Comparison of ENCODE assay signal across 10 mouse cellular contexts in the genomic region with DNA sequence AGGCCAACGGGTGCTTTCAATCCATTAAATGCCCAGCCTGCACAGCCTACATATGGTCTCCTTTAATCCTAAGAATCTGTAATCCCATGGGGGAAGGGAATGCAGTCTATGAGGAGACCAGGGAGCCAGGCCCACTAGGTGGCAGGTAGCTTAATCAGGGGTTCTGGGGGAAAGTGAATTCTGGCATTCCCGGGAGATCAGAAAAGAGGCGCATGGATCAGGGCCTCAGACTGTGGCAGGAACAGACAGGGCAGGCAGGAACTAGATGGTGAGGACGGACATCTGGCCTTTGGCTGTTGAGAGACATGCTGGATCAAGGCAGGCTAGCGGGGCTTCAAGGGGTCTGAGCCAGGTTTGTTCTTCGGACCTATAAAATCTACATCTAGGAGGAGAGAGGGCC. TPM values are rescaled to one million over a fixed set of nuclear protein-coding genes. Genes with fewer than 3 reads are reported as not detected.
DNase-seq lines count a peak whose midpoint lies in the region; ATAC-seq and TF ChIP-seq lines count a peak whose summit lies in the region.
"Had no signal": no experiment of that assay in that cellular context is flagged by ENCODE, and none has a peak within 500 bp of the region (broad histone marks: within the 10 kb centered on the region; RNA-seq: fewer than 3 reads in every experiment).

No protein-coding gene starts in this region.

- no peak for ATAC-seq in stomach, embryonic 14.5 days (ENCODE audit: insufficient number of reproducible peaks, insufficient read depth, low FRiP score, low read depth)
- ATAC-seq in stomach, postnatal 0 days (ENCODE audit: low FRiP score, low TSS enrichment), result no peak
- ATAC-seq in limb, embryonic 15.5 days (ENCODE audit: insufficient number of reproducible peaks, low FRiP score, low TSS enrichment, low read depth), result no peak
- ATAC-seq in stomach, embryonic 16.5 days (ENCODE audit: insufficient read depth, low FRiP score), result no peak

- no peaks in the 10 kb centered on the region for H3K9me3 ChIP-seq in stomach, embryonic 14.5 days (ENCODE audit: control insufficient read depth, low read depth, low read length)
- no peaks in the 10 kb centered on the region for H3K9me3 ChIP-seq in stomach, postnatal 0 days (ENCODE audit: control insufficient read depth, low read length)
- H3K9me3 ChIP-seq in limb, embryonic 15.5 days, result no peaks in the 10 kb centered on the region
- H3K9me3 ChIP-seq in stomach, embryonic 16.5 days (replicated peaks; ENCODE audit: control insufficient read depth, low read length), result no peaks in the 10 kb centered on the region

- WGBS in stomach, embryonic 14.5 days, result 72% methylated on average over 6 of the region's 6 CpGs
- 82% methylated on average over 6 of the region's 6 CpGs for WGBS in stomach, postnatal 0 days
- 72% methylated on average over 6 of the region's 6 CpGs for WGBS in limb, embryonic 15.5 days
- WGBS in stomach, embryonic 16.5 days, result 83% methylated on average over 6 of the region's 6 CpGs

- no peak for TF ChIP-seq EP300 in stomach, postnatal 0 days (optimal IDR thresholded peaks at IDR 0.05)

- intact Hi-C loops in left cerebral cortex, postnatal 36 days (cut with DNase I), result loop anchor here (2.0 kb wide), 1 partner anchor 129 kb away; the partner anchor contains the start of gene Pold4

- DNase-seq in cerebellum, postnatal 25 days, result peak; percentile 49 to 60
- no peak for DNase-seq in cerebellum, adult 8-10 months
- DNase-seq in stomach, postnatal 0 days (ENCODE audit: low spot score), result no peak
- DNase-seq in left cerebral cortex, postnatal 36 days (ENCODE audit: low spot score in 2 of 2), result no peak
- DNase-seq in adrenal gland, postnatal 14 days, result no peak

- H3K4me3 ChIP-seq in stomach, embryonic 14.5 days (ENCODE audit: low read depth, low read length), result no peak overlapping the region
- no peak overlapping the region for H3K4me3 ChIP-seq in stomach, postnatal 0 days (ENCODE audit: low read depth, low read length)
- H3K4me3 ChIP-seq in limb, embryonic 15.5 days, result peak overlapping the region; percentile 43; the same call in 1 of the 2 replicates
- no peak overlapping the region for H3K4me3 ChIP-seq in stomach, embryonic 16.5 days (replicated peaks; ENCODE audit: low read length)

- peaks cover 11% of the 10 kb centered on the region; the same call in 1 of the 2 replicates for H3K27me3 ChIP-seq in stomach, embryonic 14.5 days (ENCODE audit: control insufficient read depth, insufficient read depth, low read length)
- no peaks in the 10 kb centered on the region for H3K27me3 ChIP-seq in stomach, postnatal 0 days (ENCODE audit: control insufficient read depth, insufficient read depth, low read length)
- H3K27me3 ChIP-seq in limb, embryonic 15.5 days, result peaks cover 36% of the 10 kb centered on the region
- 0 out of 2 replicates have a peak, but pooled peaks cover 4% of the 10 kb centered on the region for H3K27me3 ChIP-seq in stomach, embryonic 16.5 days (ENCODE audit: control insufficient read depth, insufficient read depth, low read length)

- no peaks in the 10 kb centered on the region for H3K36me3 ChIP-seq in stomach, embryonic 14.5 days (ENCODE audit: control insufficient read depth, insufficient read depth, low read length)
- H3K36me3 ChIP-seq in stomach, postnatal 0 days (ENCODE audit: control insufficient read depth, insufficient read depth, low read length), result no peaks in the 10 kb centered on the region; the same call in 1 of the 2 replicates
- no peaks in the 10 kb centered on the region for H3K36me3 ChIP-seq in limb, embryonic 15.5 days
- no peaks in the 10 kb centered on the region for H3K36me3 ChIP-seq in stomach, embryonic 16.5 days (ENCODE audit: control insufficient read depth, insufficient read depth, low read length)

- H3K9ac ChIP-seq in stomach, embryonic 14.5 days (replicated peaks; ENCODE audit: low read depth, low read length), result no peak overlapping the region
- H3K9ac ChIP-seq in stomach, postnatal 0 days (ENCODE audit: low read length), result no peak overlapping the region
- H3K9ac ChIP-seq in limb, embryonic 15.5 days, result no peak overlapping the region
- no peak overlapping the region for H3K9ac ChIP-seq in stomach, embryonic 16.5 days (ENCODE audit: low read length)

- H3K4me2 ChIP-seq in stomach, embryonic 14.5 days (replicated peaks; ENCODE audit: low read depth, low read length), result peak overlapping the region; percentile 91; the same call in 1 of the 2 replicates
- no peak overlapping the region for H3K4me2 ChIP-seq in stomach, postnatal 0 days (replicated peaks; ENCODE audit: low read depth)
- H3K4me2 ChIP-seq in limb, embryonic 15.5 days, result no peak overlapping the region
- peak overlapping the region; percentile 86; the same call in 1 of the 2 replicates for H3K4me2 ChIP-seq in stomach, embryonic 16.5 days (ENCODE audit: low read depth, low read length)

- no peak overlapping the region for H3K27ac ChIP-seq in stomach, embryonic 14.5 days (ENCODE audit: low read length)
- H3K27ac ChIP-seq in stomach, postnatal 0 days (replicated peaks), result no peak overlapping the region
- H3K27ac ChIP-seq in limb, embryonic 15.5 days, result no peak overlapping the region
- no peak overlapping the region for H3K27ac ChIP-seq in stomach, embryonic 16.5 days (ENCODE audit: low read length)

- TF ChIP-seq CTCF in stomach, postnatal 0 days (IDR thresholded peaks at IDR 0.05; ENCODE audit: low read depth), result no peak

- peaks cover 21% of the 10 kb centered on the region; the same call in 1 of the 2 replicates for H3K4me1 ChIP-seq in stomach, embryonic 14.5 days (ENCODE audit: control insufficient read depth, insufficient read depth, low read length)
- peaks cover 15% of the 10 kb centered on the region for H3K4me1 ChIP-seq in stomach, postnatal 0 days (replicated peaks; ENCODE audit: control insufficient read depth, insufficient read depth)
- H3K4me1 ChIP-seq in limb, embryonic 15.5 days, result peaks cover 47% of the 10 kb centered on the region
- peaks cover 38% of the 10 kb centered on the region for H3K4me1 ChIP-seq in stomach, embryonic 16.5 days (ENCODE audit: control insufficient read depth, insufficient read depth, low read length)

RNA-seq across cellular contexts. Expression of gene Pitpnm1, which starts 1.7 kb away (rescaled TPM):
- polyA plus RNA-seq in stomach, embryonic 14.5 days (2014; fragmentation: Nextera tagmentation; extraction: Ambion mirVana), result 9.2 and 10.8 TPM in 2 replicates
- 8.3 and 11.2 TPM in 2 replicates for polyA plus RNA-seq in stomach, postnatal 0 days (2015; fragmentation: Nextera tagmentation; extraction: Ambion mirVana)
- polyA plus RNA-seq in limb, embryonic 15.5 days (2015; fragmentation: Nextera tagmentation; extraction: Ambion mirVana), result 5.6 and 6.2 TPM in 2 replicates
- polyA plus RNA-seq in stomach, embryonic 16.5 days (2015; fragmentation: Nextera tagmentation; extraction: Ambion mirVana), result 13.8 and 14.9 TPM in 2 replicates
- 100 to 1,000 TPM; 202 to 203 TPM for total RNA-seq in left cerebral cortex, postnatal 36 days (2021)
- total RNA-seq in adrenal gland, postnatal 14 days (2021), result 95.1 and 116 TPM in 2 replicates

RNA-seq across cellular contexts. Expression of gene Cdk2ap2, which starts 4.5 kb away (rescaled TPM):
- 74.1 and 91.0 TPM in 2 replicates for polyA plus RNA-seq in stomach, embryonic 14.5 days (2014; fragmentation: Nextera tagmentation; extraction: Ambion mirVana)
- polyA plus RNA-seq in stomach, postnatal 0 days (2015; fragmentation: Nextera tagmentation; extraction: Ambion mirVana), result 129 and 134 TPM in 2 replicates
- polyA plus RNA-seq in limb, embryonic 15.5 days (2015; fragmentation: Nextera tagmentation; extraction: Ambion mirVana), result 82.7 and 85.6 TPM in 2 replicates
- 115 and 128 TPM in 2 replicates for polyA plus RNA-seq in stomach, embryonic 16.5 days (2015; fragmentation: Nextera tagmentation; extraction: Ambion mirVana)
- total RNA-seq in left cerebral cortex, postnatal 36 days (2021), result 10 to 100 TPM; 28.8 to 34.1 TPM
- total RNA-seq in adrenal gland, postnatal 14 days (2021), result 78.4 and 97.1 TPM in 2 replicates

RNA-seq across cellular contexts. Expression of gene Cabp2, which starts 20.1 kb away (rescaled TPM):
- not detected in 2 replicates for polyA plus RNA-seq in stomach, embryonic 14.5 days (2014; fragmentation: Nextera tagmentation; extraction: Ambion mirVana)
- not detected in 2 replicates for polyA plus RNA-seq in stomach, postnatal 0 days (2015; fragmentation: Nextera tagmentation; extraction: Ambion mirVana)
- polyA plus RNA-seq in limb, embryonic 15.5 days (2015; fragmentation: Nextera tagmentation; extraction: Ambion mirVana), result not detected in 2 replicates
- polyA plus RNA-seq in stomach, embryonic 16.5 days (2015; fragmentation: Nextera tagmentation; extraction: Ambion mirVana), result 2.9 and 4.2 TPM in 2 replicates
- not detected for total RNA-seq in left cerebral cortex, postnatal 36 days (2021)
- total RNA-seq in adrenal gland, postnatal 14 days (2021), result not detected in 2 replicates
- polyA plus RNA-seq: C2C12 had no signal

RNA-seq across cellular contexts. Expression of gene Aip, which starts 24.2 kb away (rescaled TPM):
- 95.3 and 101 TPM in 2 replicates for polyA plus RNA-seq in stomach, embryonic 14.5 days (2014; fragmentation: Nextera tagmentation; extraction: Ambion mirVana)
- polyA plus RNA-seq in stomach, postnatal 0 days (2015; fragmentation: Nextera tagmentation; extraction: Ambion mirVana), result 47.0 and 48.0 TPM in 2 replicates
- 95.5 and 97.7 TPM in 2 replicates for polyA plus RNA-seq in limb, embryonic 15.5 days (2015; fragmentation: Nextera tagmentation; extraction: Ambion mirVana)
- 86.9 and 90.8 TPM in 2 replicates for polyA plus RNA-seq in stomach, embryonic 16.5 days (2015; fragmentation: Nextera tagmentation; extraction: Ambion mirVana)
- total RNA-seq in left cerebral cortex, postnatal 36 days (2021), result 100 to 1,000 TPM; 106 to 133 TPM
- total RNA-seq in adrenal gland, postnatal 14 days (2021), result 81.3 and 94.1 TPM in 2 replicates

RNA-seq across cellular contexts. Expression of gene Gpr152, which starts 38.1 kb away (rescaled TPM):
- not detected in 2 replicates for polyA plus RNA-seq in stomach, embryonic 14.5 days (2014; fragmentation: Nextera tagmentation; extraction: Ambion mirVana)
- 0.02 TPM in 1 of 2 replicates, not detected in the other for polyA plus RNA-seq in stomach, postnatal 0 days (2015; fragmentation: Nextera tagmentation; extraction: Ambion mirVana)
- polyA plus RNA-seq in limb, embryonic 15.5 days (2015; fragmentation: Nextera tagmentation; extraction: Ambion mirVana), result not detected in 2 replicates
- polyA plus RNA-seq in stomach, embryonic 16.5 days (2015; fragmentation: Nextera tagmentation; extraction: Ambion mirVana), result not detected in 2 replicates
- not detected for total RNA-seq in left cerebral cortex, postnatal 36 days (2021)
- 0.08 TPM in 1 of 2 replicates, not detected in the other for total RNA-seq in adrenal gland, postnatal 14 days (2021)
- total RNA-seq: adrenal gland, postnatal 10 days had no signal
- polyA plus RNA-seq: C2C12 had no signal

Comparison
In these comparisons a context has a peak if more than half of its experiments do, and no peak if none do; other contexts are left out.
1. DNase-seq: peak in cerebellum, postnatal 25 days (2 of 2); none in cerebellum, adult 8-10 months (single experiment), stomach, postnatal 0 days (single experiment), left cerebral cortex, postnatal 36 days (0 of 2) and adrenal gland, postnatal 14 days (single experiment).
2. H3K4me2 ChIP-seq: peak in stomach, embryonic 14.5 days (single experiment) and stomach, embryonic 16.5 days (single experiment); none in stomach, postnatal 0 days (single experiment) and limb, embryonic 15.5 days (single experiment).